Mouse (Mus musculus): Measurements from ENCODE around the gene Asphd2. TPM values are rescaled to one million over a fixed set of nuclear protein-coding genes. Genes with fewer than 3 reads are reported as not detected.

Asphd2 gene
- total and polyA plus RNA-seq, 3 experiments, result 0.08 TPM; not detected in 2

DNA sequence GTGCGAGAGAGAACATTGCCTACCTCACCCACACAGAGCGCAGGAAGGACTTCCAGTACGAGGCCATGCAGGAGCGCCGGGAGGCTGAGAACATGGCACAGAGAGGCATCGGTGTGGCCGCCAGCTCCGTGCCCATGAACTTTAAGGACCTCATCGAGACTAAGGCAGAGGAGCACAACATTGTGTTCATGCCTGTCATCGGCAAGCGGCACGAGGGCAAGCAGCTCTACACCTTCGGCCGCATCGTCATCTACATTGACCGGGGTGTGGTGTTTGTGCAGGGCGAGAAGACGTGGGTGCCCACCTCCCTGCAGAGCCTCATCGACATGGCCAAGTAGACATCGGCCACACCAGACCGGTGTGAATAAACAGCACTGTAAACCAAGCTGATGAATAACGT lies 57.7 kb downstream of the Asphd2 start:
- Histone ChIP-seq H3K4me1 (ENCODE audit: control insufficient read depth in 1 of 2, insufficient read depth in 2 of 2, low read length in 2 of 2) (peaks cover 0 to 5% of the 10 kb centered on the region in 2 experiments; a peak in 2 of 4 replicates), H3K9me3 (replicated peaks; ENCODE audit: insufficient read depth, low read length) (no peaks in the 10 kb centered on the region), H3K79me2 (ENCODE audit: control insufficient read depth, insufficient read depth, low read length, poor library complexity) (peaks cover 1% of the 10 kb centered on the region; the same call in 1 of the 2 replicates), H3K27ac (ENCODE audit: control insufficient read depth, low read depth, low read length) (no peak overlapping the region), H3K36me3 (ENCODE audit: control insufficient read depth in 1 of 2, insufficient read depth in 2 of 2, low read length in 2 of 2) (peaks cover 0 to 5% of the 10 kb centered on the region in 2 experiments; a peak in 3 of 4 replicates), H3K9ac (ENCODE audit: control insufficient read depth, low read depth, low read length, poor library complexity, severe bottlenecking) (no peak overlapping the region), H3K27me3 (ENCODE audit: control insufficient read depth in 1 of 2, insufficient read depth in 2 of 2, low read length in 2 of 2) (no peaks in the 10 kb centered on the region), H3K4me3 (ENCODE audit: control insufficient read depth in 1 of 2, insufficient read depth in 1 of 2, low read depth in 2 of 2, low read length in 2 of 2) (no peak overlapping the region)
- DNase-seq (ENCODE audit: low read depth, low spot score), result no peak
- TF ChIP-seq POLR2A (IDR thresholded peaks at IDR 0.05; ENCODE audit: control insufficient read depth in 1 of 2, insufficient read depth in 1 of 2, low read depth in 1 of 2, low read length in 2 of 2, poor library complexity in 1 of 2) (peak in 1 of 2 experiments; percentile 28; a peak in 1 of 4 replicates), SMC3 (IDR thresholded peaks at IDR 0.05; ENCODE audit: low read depth, low read length) (no peak)

- Histone ChIP-seq H3K4me1 (ENCODE audit: control insufficient read depth in 1 of 2, insufficient read depth in 2 of 2, low read length in 2 of 2) (no peaks in the 10 kb centered on the region), H3K9ac (ENCODE audit: control insufficient read depth, low read depth, low read length, poor library complexity, severe bottlenecking) (no peak overlapping the region), H3K79me2 (ENCODE audit: control insufficient read depth, insufficient read depth, low read length, poor library complexity) (no peaks in the 10 kb centered on the region), H3K36me3 (ENCODE audit: control insufficient read depth in 1 of 2, insufficient read depth in 2 of 2, low read length in 2 of 2) (peaks cover 0 to 5% of the 10 kb centered on the region in 2 experiments; a peak in 2 of 4 replicates), H3K27me3 (ENCODE audit: control insufficient read depth in 1 of 2, insufficient read depth in 2 of 2, low read length in 2 of 2) (no peaks in the 10 kb centered on the region), H3K27ac (ENCODE audit: control insufficient read depth, low read depth, low read length) (no peak overlapping the region), H3K9me3 (replicated peaks; ENCODE audit: insufficient read depth, low read length) (no peaks in the 10 kb centered on the region), H3K4me3 (ENCODE audit: control insufficient read depth in 1 of 2, insufficient read depth in 1 of 2, low read depth in 2 of 2, low read length in 2 of 2) (no peak overlapping the region)
- TF ChIP-seq TBP (IDR thresholded peaks at IDR 0.05; ENCODE audit: low read depth, low read length) (no peak), RAD21 (IDR thresholded peaks at IDR 0.05; ENCODE audit: low read depth, low read length) (peak; percentile 64), MYB (IDR thresholded peaks at IDR 0.05; ENCODE audit: low read depth, low read length) (no peak), POLR2AphosphoS5 (IDR thresholded peaks at IDR 0.05; ENCODE audit: borderline replicate concordance, low read depth, low read length) (no peak), ZC3H11A (IDR thresholded peaks at IDR 0.05; ENCODE audit: low read depth, low read length) (peak; percentile 54), CHD2 (IDR thresholded peaks at IDR 0.05; ENCODE audit: low read length) (no peak), SMC3 (IDR thresholded peaks at IDR 0.05; ENCODE audit: low read depth, low read length) (peak; percentile 72), RCOR1 (IDR thresholded peaks at IDR 0.05; ENCODE audit: low read depth, low read length) (no peak), MXI1 (IDR thresholded peaks at IDR 0.05; ENCODE audit: low read depth, low read length) (no peak), KAT2A (conservative IDR thresholded peaks at IDR 0.05; ENCODE audit: low read depth, low read length) (no peak), EP300 (IDR thresholded peaks at IDR 0.05; ENCODE audit: low read depth in 1 of 2, low read length in 2 of 2) (no peak), BHLHE40 (IDR thresholded peaks at IDR 0.05; ENCODE audit: borderline replicate concordance, low read depth, low read length) (no peak), CTCF (IDR thresholded peaks at IDR 0.05 in 2 of 3, conservative IDR thresholded peaks at IDR 0.05 in 1 of 3; ENCODE audit: control insufficient read depth in 1 of 3, insufficient read depth in 1 of 3, low read depth in 2 of 3, low read length in 3 of 3, poor library complexity in 1 of 3, severe bottlenecking in 1 of 3) (peak; percentile 61 to 72 (median 69)), UBTF (IDR thresholded peaks at IDR 0.05; ENCODE audit: borderline replicate concordance, insufficient read depth, low read depth, low read length) (no peak), CHD1 (IDR thresholded peaks at IDR 0.05; ENCODE audit: low read depth, low read length) (no peak)
- DNase-seq (ENCODE audit: low read depth, low spot score), result peak; percentile 59
Observed at GRCm38 (mm10) chr5:112335473-112335872, 59.2 kb downstream of the Asphd2 start.

Other genes with a start within 250 kb of the Asphd2 start
- gene Cryba4, start 142.3 kb downstream of the Asphd2 start, total RNA-seq (2012; rRNA removed), result 0.29 and 0.39 TPM in 2 replicates
- under 1 TPM in 1 of 2 experiments, not detected in 1; 0.77 TPM for gene Cryba4, start 142.3 kb downstream of the Asphd2 start, polyA plus RNA-seq (2012; ENCODE audit: insufficient read depth in 1 of 2, insufficient read length in 2 of 2, low read depth in 1 of 2, low replicate concordance in 2 of 2, missing spikeins in 1 of 2)
- 0.27 TPM in 1 of 2 replicates, not detected in the other for gene Crybb1, start 139.1 kb downstream of the Asphd2 start, total RNA-seq (2012; rRNA removed)
- gene Crybb1, start 139.1 kb downstream of the Asphd2 start, polyA plus RNA-seq (2012; ENCODE audit: insufficient read depth in 1 of 2, insufficient read length in 2 of 2, low read depth in 1 of 2, low replicate concordance in 2 of 2, missing spikeins in 1 of 2), result under 1 TPM in 1 of 2 experiments, not detected in 1; 0.24 TPM
- gene Tpst2, start 118.2 kb downstream of the Asphd2 start, total RNA-seq (2012; rRNA removed), result 63.1 and 86.1 TPM in 2 replicates
- 10 to 100 TPM in 1 of 2 experiments, not detected in 1; 57.8 TPM for gene Tpst2, start 118.2 kb downstream of the Asphd2 start, polyA plus RNA-seq (2012; ENCODE audit: insufficient read depth in 1 of 2, insufficient read length in 2 of 2, low read depth in 1 of 2, low replicate concordance in 2 of 2, missing spikeins in 1 of 2)
- gene Tfip11, start 68.5 kb downstream of the Asphd2 start, total RNA-seq (2012; rRNA removed), result 30.3 and 34.6 TPM in 2 replicates
- 10 to 100 TPM in 1 of 2 experiments, not detected in 1; 44.7 TPM for gene Tfip11, start 68.5 kb downstream of the Asphd2 start, polyA plus RNA-seq (2012; ENCODE audit: insufficient read depth in 1 of 2, insufficient read length in 2 of 2, low read depth in 1 of 2, low replicate concordance in 2 of 2, missing spikeins in 1 of 2)
- 29.4 and 36.5 TPM in 2 replicates for gene Srrd, start 51.8 kb downstream of the Asphd2 start, total RNA-seq (2012; rRNA removed)
- 10 to 100 TPM in 1 of 2 experiments, not detected in 1; 49.3 TPM for gene Srrd, start 51.8 kb downstream of the Asphd2 start, polyA plus RNA-seq (2012; ENCODE audit: insufficient read depth in 1 of 2, insufficient read length in 2 of 2, low read depth in 1 of 2, low replicate concordance in 2 of 2, missing spikeins in 1 of 2)
- gene Hps4, start 51.8 kb downstream of the Asphd2 start, total RNA-seq (2012; rRNA removed), result 28.9 and 37.1 TPM in 2 replicates
- gene Hps4, start 51.8 kb downstream of the Asphd2 start, polyA plus RNA-seq (2012; ENCODE audit: insufficient read depth in 1 of 2, insufficient read length in 2 of 2, low read depth in 1 of 2, low replicate concordance in 2 of 2, missing spikeins in 1 of 2), result 10 to 100 TPM in 1 of 2 experiments, not detected in 1; 41.7 TPM
- 0.04 TPM in 1 of 2 replicates, not detected in the other for gene Gm6583, start 38.8 kb downstream of the Asphd2 start, total RNA-seq (2012; rRNA removed)
- gene Gm6583, start 38.8 kb downstream of the Asphd2 start, polyA plus RNA-seq (2012; ENCODE audit: insufficient read depth in 1 of 2, insufficient read length in 2 of 2, low read depth in 1 of 2, low replicate concordance in 2 of 2, missing spikeins in 1 of 2), result under 1 TPM in 1 of 2 experiments, not detected in 1; 0.11 TPM
- not detected in 2 replicates for gene Gm6588, start 54.6 kb upstream of the Asphd2 start, total RNA-seq (2012; rRNA removed)
- gene Gm6588, start 54.6 kb upstream of the Asphd2 start, polyA plus RNA-seq (2012; ENCODE audit: insufficient read depth in 1 of 2, insufficient read length in 2 of 2, low read depth in 1 of 2, low replicate concordance in 2 of 2, missing spikeins in 1 of 2), result not detected
- gene Sez6l, start 182.3 kb upstream of the Asphd2 start, total RNA-seq (2012; rRNA removed), result not detected in 2 replicates
- not detected for gene Sez6l, start 182.3 kb upstream of the Asphd2 start, polyA plus RNA-seq (2012; ENCODE audit: insufficient read depth in 1 of 2, insufficient read length in 2 of 2, low read depth in 1 of 2, low replicate concordance in 2 of 2, missing spikeins in 1 of 2)